In genomic region chr12:57196608-57197362, GRCm38 (mm10) we compare ENCODE assay signal across 8 mouse cellular contexts. TPM values are rescaled to one million over a fixed set of nuclear protein-coding genes. Genes with fewer than 3 reads are reported as not detected.
DNase-seq lines count a peak whose midpoint lies in the region; ATAC-seq and TF ChIP-seq lines count a peak whose summit lies in the region.

No protein-coding gene starts in this region.

- 4% methylated on average over 57 of the region's 59 CpGs for WGBS in cerebellum, adult 2 months
- WGBS in bone marrow, adult 2 months = 3% methylated on average over 59 of the region's 59 CpGs
- 2% methylated on average over 59 of the region's 59 CpGs for WGBS in forebrain, embryonic 15.5 days
- WGBS in hindbrain, embryonic 11.5 days = under 1% methylated on average over 56 of the region's 59 CpGs
- 2% methylated on average over 59 of the region's 59 CpGs for WGBS in limb, embryonic 14.5 days
- under 1% methylated on average over 59 of the region's 59 CpGs for WGBS in midbrain, embryonic 14.5 days

- no peak for TF ChIP-seq POLR2A in cerebellum, adult 2 months (IDR thresholded peaks at IDR 0.05; ENCODE audit: borderline replicate concordance, insufficient read depth, low read length)
- TF ChIP-seq POLR2A in bone marrow, adult 2 months (IDR thresholded peaks at IDR 0.05; ENCODE audit: borderline replicate concordance, control insufficient read depth, low read depth, low read length) = no peak; the same call in 1 of the 2 replicates
- TF ChIP-seq POLR2A in limb, embryonic 14.5 days (IDR thresholded peaks at IDR 0.05; ENCODE audit: borderline replicate concordance, extremely low read depth, insufficient read depth, insufficient read length) = no peak

- H3K27me3 ChIP-seq in cerebellum, adult 2 months (ENCODE audit: control insufficient read depth, insufficient read depth, low read length) = no peaks in the 10 kb centered on the region; the same call in 1 of the 2 replicates
- H3K27me3 ChIP-seq in forebrain, embryonic 15.5 days = 0 out of 2 replicates have a peak, but pooled peaks cover 7% of the 10 kb centered on the region
- H3K27me3 ChIP-seq in hindbrain, embryonic 11.5 days (ENCODE audit: control insufficient read depth, insufficient read depth, low read length) = 0 out of 2 replicates have a peak, but pooled peaks cover 2% of the 10 kb centered on the region
- peaks cover 17% of the 10 kb centered on the region for H3K27me3 ChIP-seq in limb, embryonic 14.5 days (ENCODE audit: control insufficient read depth, insufficient read depth, low read length)
- H3K27me3 ChIP-seq in midbrain, embryonic 14.5 days (ENCODE audit: control insufficient read depth, insufficient read depth, low read length) = peaks cover 15% of the 10 kb centered on the region

- no peak for TF ChIP-seq CTCF in cerebellum, adult 2 months (IDR thresholded peaks at IDR 0.05; ENCODE audit: borderline replicate concordance, insufficient read depth, low read depth, low read length)
- TF ChIP-seq CTCF in bone marrow, adult 2 months (IDR thresholded peaks at IDR 0.05; ENCODE audit: control insufficient read depth, insufficient read depth, low read length) = no peak

- H3K9me3 ChIP-seq in forebrain, embryonic 15.5 days = no peaks in the 10 kb centered on the region
- no peaks in the 10 kb centered on the region for H3K9me3 ChIP-seq in hindbrain, embryonic 11.5 days (ENCODE audit: control insufficient read depth, low read length)
- no peaks in the 10 kb centered on the region for H3K9me3 ChIP-seq in limb, embryonic 14.5 days (ENCODE audit: control insufficient read depth, low read length)
- no peaks in the 10 kb centered on the region for H3K9me3 ChIP-seq in midbrain, embryonic 14.5 days (ENCODE audit: control insufficient read depth, low read length)

- peak; percentile 4 to 15 for DNase-seq in cerebellum, adult 2 months
- DNase-seq in cerebellum, adult 11-12 months = no peak
- DNase-seq in hindbrain, embryonic 11.5 days (ENCODE audit: low spot score) = peak; percentile 66
- no peak for DNase-seq in limb, embryonic 14.5 days (ENCODE audit: low spot score)
- peak; percentile 53 for DNase-seq in midbrain, embryonic 14.5 days
- DNase-seq in testis, postnatal 10 days (ENCODE audit: low spot score) = peak; percentile 66

- no peaks in the 10 kb centered on the region for H3K4me1 ChIP-seq in cerebellum, adult 2 months (ENCODE audit: control insufficient read depth, insufficient read depth, low read length)
- H3K4me1 ChIP-seq in bone marrow, adult 2 months (ENCODE audit: control insufficient read depth, insufficient read depth, low read length) = no peaks in the 10 kb centered on the region; the same call in 1 of the 2 replicates
- peaks cover 9% of the 10 kb centered on the region for H3K4me1 ChIP-seq in forebrain, embryonic 15.5 days
- H3K4me1 ChIP-seq in hindbrain, embryonic 11.5 days (replicated peaks; ENCODE audit: control insufficient read depth, insufficient read depth, low read length) = no peaks in the 10 kb centered on the region
- H3K4me1 ChIP-seq in limb, embryonic 14.5 days (ENCODE audit: control insufficient read depth, insufficient read depth, low read length) = no peaks in the 10 kb centered on the region
- H3K4me1 ChIP-seq in midbrain, embryonic 14.5 days (ENCODE audit: control insufficient read depth, insufficient read depth, low read length) = peaks cover 5% of the 10 kb centered on the region; the same call in 1 of the 2 replicates

- H3K36me3 ChIP-seq in forebrain, embryonic 15.5 days = no peaks in the 10 kb centered on the region
- no peaks in the 10 kb centered on the region for H3K36me3 ChIP-seq in hindbrain, embryonic 11.5 days (ENCODE audit: control insufficient read depth, insufficient read depth, low read length)
- no peaks in the 10 kb centered on the region for H3K36me3 ChIP-seq in limb, embryonic 14.5 days (ENCODE audit: control insufficient read depth, insufficient read depth, low read length)
- no peaks in the 10 kb centered on the region for H3K36me3 ChIP-seq in midbrain, embryonic 14.5 days (ENCODE audit: control insufficient read depth, insufficient read depth, low read length)

- H3K27ac ChIP-seq in cerebellum, adult 2 months (ENCODE audit: insufficient read depth, low read length) = no peak overlapping the region
- H3K27ac ChIP-seq in bone marrow, adult 2 months (ENCODE audit: control insufficient read depth, insufficient read depth, low read depth, low read length, poor library complexity) = peak overlapping the region; percentile 96
- no peak overlapping the region for H3K27ac ChIP-seq in forebrain, embryonic 15.5 days (replicated peaks)
- no peak overlapping the region for H3K27ac ChIP-seq in hindbrain, embryonic 11.5 days (ENCODE audit: low read depth, low read length)
- H3K27ac ChIP-seq in limb, embryonic 14.5 days (replicated peaks; ENCODE audit: low read depth, low read length) = no peak overlapping the region
- H3K27ac ChIP-seq in midbrain, embryonic 14.5 days (replicated peaks; ENCODE audit: low read depth, low read length) = no peak overlapping the region

- peak; percentile 35 for ATAC-seq in forebrain, embryonic 15.5 days (replicated peaks)
- ATAC-seq in hindbrain, embryonic 11.5 days (ENCODE audit: low FRiP score) = peak; percentile 49
- peak; percentile 37; the same call in 1 of the 2 replicates for ATAC-seq in limb, embryonic 14.5 days (ENCODE audit: low FRiP score, low read depth)
- ATAC-seq in midbrain, embryonic 14.5 days (ENCODE audit: low FRiP score, low TSS enrichment) = peak; percentile 63; the same call in 1 of the 2 replicates

- peak overlapping the region; percentile 95 for H3K4me2 ChIP-seq in forebrain, embryonic 15.5 days (replicated peaks)
- peak overlapping the region; percentile 66 for H3K4me2 ChIP-seq in hindbrain, embryonic 11.5 days (replicated peaks; ENCODE audit: low read depth, low read length)
- peak overlapping the region; percentile 85 for H3K4me2 ChIP-seq in limb, embryonic 14.5 days (replicated peaks; ENCODE audit: low read depth, low read length, severe bottlenecking)
- H3K4me2 ChIP-seq in midbrain, embryonic 14.5 days (ENCODE audit: low read length) = peak overlapping the region; percentile 85

- peak overlapping the region; percentile 45 for H3K9ac ChIP-seq in forebrain, embryonic 15.5 days (replicated peaks)
- H3K9ac ChIP-seq in hindbrain, embryonic 11.5 days (ENCODE audit: low read depth, low read length) = peak overlapping the region; percentile 46; the same call in 1 of the 2 replicates
- H3K9ac ChIP-seq in limb, embryonic 14.5 days (ENCODE audit: low read depth, low read length, severe bottlenecking) = peak overlapping the region; percentile 60
- H3K9ac ChIP-seq in midbrain, embryonic 14.5 days (replicated peaks; ENCODE audit: low read length) = peak overlapping the region; percentile 39

- H3K4me3 ChIP-seq in cerebellum, adult 2 months (replicated peaks; ENCODE audit: insufficient read depth, low read depth, low read length) = peak overlapping the region; percentile 33
- peak overlapping the region; percentile 75 for H3K4me3 ChIP-seq in bone marrow, adult 2 months (replicated peaks; ENCODE audit: control insufficient read depth, low read depth, low read length)
- peak overlapping the region; percentile 47 for H3K4me3 ChIP-seq in forebrain, embryonic 15.5 days
- H3K4me3 ChIP-seq in hindbrain, embryonic 11.5 days (ENCODE audit: low read depth, low read length) = peak overlapping the region; percentile 41
- H3K4me3 ChIP-seq in limb, embryonic 14.5 days (replicated peaks; ENCODE audit: low read length) = peak overlapping the region; percentile 51
- H3K4me3 ChIP-seq in midbrain, embryonic 14.5 days (replicated peaks; ENCODE audit: low read depth, low read length) = peak overlapping the region; percentile 46

RNA-seq across cellular contexts. Expression of gene Slc25a21, which starts 0.5 kb away (rescaled TPM):
- 0.62 TPM in 2 replicates for polyA plus RNA-seq in cerebellum, adult 2 months (2012; rRNA removed)
- polyA plus RNA-seq in bone marrow, adult 2 months (2011; ENCODE audit: insufficient read depth, insufficient read length, low replicate concordance, missing spikeins) = 9.5 and 18.3 TPM in 2 replicates
- 0.08 TPM in 1 of 2 replicates, not detected in the other for polyA plus RNA-seq in forebrain, embryonic 15.5 days (2015; fragmentation: Nextera tagmentation; extraction: Ambion mirVana)
- polyA plus RNA-seq in hindbrain, embryonic 11.5 days (2014; fragmentation: Nextera tagmentation; extraction: Ambion mirVana) = 1.2 and 1.5 TPM in 2 replicates
- polyA plus RNA-seq in limb, embryonic 14.5 days (2012; rRNA removed) = 0.12 and 0.24 TPM in 2 replicates
- polyA plus RNA-seq in limb, embryonic 14.5 days (2014; fragmentation: Nextera tagmentation; extraction: Ambion mirVana) = 0.44 and 0.45 TPM in 2 replicates
- not detected in 2 replicates for polyA plus RNA-seq in midbrain, embryonic 14.5 days (2014; fragmentation: Nextera tagmentation; extraction: Ambion mirVana)

RNA-seq across cellular contexts. Expression of gene Prps1l3, which starts 33.4 kb away (rescaled TPM):
- polyA plus RNA-seq in cerebellum, adult 2 months (2012; rRNA removed) = 12.0 and 13.7 TPM in 2 replicates
- polyA plus RNA-seq in bone marrow, adult 2 months (2011; ENCODE audit: insufficient read depth, insufficient read length, low replicate concordance, missing spikeins) = 9.0 and 10.7 TPM in 2 replicates
- 41.8 and 44.1 TPM in 2 replicates for polyA plus RNA-seq in forebrain, embryonic 15.5 days (2015; fragmentation: Nextera tagmentation; extraction: Ambion mirVana)
- polyA plus RNA-seq in hindbrain, embryonic 11.5 days (2014; fragmentation: Nextera tagmentation; extraction: Ambion mirVana) = 69.9 and 70.3 TPM in 2 replicates
- 28.2 and 28.4 TPM in 2 replicates for polyA plus RNA-seq in limb, embryonic 14.5 days (2012; rRNA removed)
- polyA plus RNA-seq in limb, embryonic 14.5 days (2014; fragmentation: Nextera tagmentation; extraction: Ambion mirVana) = 51.2 and 61.5 TPM in 2 replicates
- 28.6 and 38.5 TPM in 2 replicates for polyA plus RNA-seq in midbrain, embryonic 14.5 days (2014; fragmentation: Nextera tagmentation; extraction: Ambion mirVana)

RNA-seq across cellular contexts. Expression of gene Mipol1, which starts 33.4 kb away (rescaled TPM):
- 7.1 and 7.2 TPM in 2 replicates for polyA plus RNA-seq in cerebellum, adult 2 months (2012; rRNA removed)
- polyA plus RNA-seq in bone marrow, adult 2 months (2011; ENCODE audit: insufficient read depth, insufficient read length, low replicate concordance, missing spikeins) = 2.5 and 3.3 TPM in 2 replicates
- polyA plus RNA-seq in forebrain, embryonic 15.5 days (2015; fragmentation: Nextera tagmentation; extraction: Ambion mirVana) = 6.8 and 7.3 TPM in 2 replicates
- polyA plus RNA-seq in hindbrain, embryonic 11.5 days (2014; fragmentation: Nextera tagmentation; extraction: Ambion mirVana) = 7.4 and 8.4 TPM in 2 replicates
- polyA plus RNA-seq in limb, embryonic 14.5 days (2012; rRNA removed) = 3.6 and 5.3 TPM in 2 replicates
- 8.2 and 9.5 TPM in 2 replicates for polyA plus RNA-seq in limb, embryonic 14.5 days (2014; fragmentation: Nextera tagmentation; extraction: Ambion mirVana)
- polyA plus RNA-seq in midbrain, embryonic 14.5 days (2014; fragmentation: Nextera tagmentation; extraction: Ambion mirVana) = 3.5 and 5.0 TPM in 2 replicates

Comparison
In these comparisons a context has a peak if more than half of its experiments do, and no peak if none do; other contexts are left out.
1. DNase-seq: peak in cerebellum, adult 2 months (2 of 2), hindbrain, embryonic 11.5 days (single experiment), midbrain, embryonic 14.5 days (single experiment) and testis, postnatal 10 days (single experiment); none in cerebellum, adult 11-12 months (single experiment) and limb, embryonic 14.5 days (single experiment).
2. Peak in every context shown above with its lines, with median percentiles within 50 percentile points of each other: H3K4me3 ChIP-seq, ATAC-seq, H3K4me2 ChIP-seq and H3K9ac ChIP-seq.